Mouse (Mus musculus): ENCODE measurements at regions not wholly inside any gene's neighbourhood (a gene's known extent, or its start where the extent isn't known, plus 50 kb on each side); places are given as distances from the start of the nearest gene placed in this dataset.

- no peaks in the 10 kb centered on the region for H3K9me3 ChIP-seq
- H3K27ac ChIP-seq: no peak overlapping the region
- no peaks in the 10 kb centered on the region for H3K27me3 ChIP-seq (ENCODE audit: insufficient read depth, poor library complexity, severe bottlenecking)
- H3K36me3 ChIP-seq: no peaks in the 10 kb centered on the region
- DNase-seq (ENCODE audit: low spot score): no peak
- no peak overlapping the region for H3K4me3 ChIP-seq
- H3K4me1 ChIP-seq (replicated peaks): no peaks in the 10 kb centered on the region
- WGBS: 92% methylated on average over 2 of the region's 2 CpGs
Measured at GRCm38 (mm10) chr13:83076611-83077010, 427.2 kb upstream of the Mef2c start.

DNA sequence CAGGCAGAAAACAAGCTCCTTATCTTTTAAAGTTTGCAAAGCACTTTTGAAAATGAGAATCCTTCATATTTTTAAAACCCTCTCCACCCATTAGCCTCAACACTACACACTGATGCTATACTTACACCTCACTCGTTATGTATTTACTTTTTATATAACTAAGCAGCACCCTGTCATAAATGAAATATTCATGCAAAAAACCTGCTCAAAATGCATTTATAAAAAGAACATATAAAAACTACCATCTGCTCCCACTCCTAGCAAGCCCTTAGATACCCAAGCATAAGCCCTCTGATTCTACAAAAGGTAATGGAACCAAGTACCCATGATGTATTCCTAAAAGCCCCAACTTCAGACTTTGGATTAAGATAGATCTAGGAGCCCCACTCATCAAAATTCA is 426.7 kb upstream of the Mef2c start:
- no peak for DNase-seq (ENCODE audit: low spot score)
- WGBS: 91% methylated on average over 1 of the region's 1 CpGs
- no peaks in the 10 kb centered on the region for H3K9me3 ChIP-seq

DNA sequence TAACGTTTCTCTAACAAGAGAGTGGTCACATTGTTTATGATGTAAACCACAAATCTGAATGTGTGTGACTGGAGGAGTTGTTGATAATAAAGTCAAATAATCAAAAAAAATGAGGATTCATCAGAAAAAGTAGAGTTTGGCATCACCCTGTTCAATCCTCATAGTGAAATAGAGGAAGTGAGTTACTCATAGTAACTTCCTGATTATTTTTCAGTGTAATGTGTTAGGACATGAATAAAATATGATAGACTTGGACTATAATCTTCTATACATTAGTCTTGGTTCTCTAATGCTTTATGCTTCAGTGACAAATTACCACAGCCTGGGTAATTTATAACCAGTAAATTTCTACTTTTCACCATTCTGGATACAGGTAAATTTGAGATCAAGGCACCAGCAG is 424.5 kb upstream of the Mef2c start:
- Histone ChIP-seq H3K27ac (no peak overlapping the region), H3K9me3 (no peaks in the 10 kb centered on the region), H3K27me3 (ENCODE audit: insufficient read depth, poor library complexity, severe bottlenecking) (no peaks in the 10 kb centered on the region), H3K4me1 (replicated peaks) (no peaks in the 10 kb centered on the region), H3K4me3 (no peak overlapping the region), H3K36me3 (no peaks in the 10 kb centered on the region)
- DNase-seq (ENCODE audit: low spot score): no peak
- WGBS: 81% methylated on average over 1 of the region's 1 CpGs

More for the DNA sequence above, 426.7 kb upstream of the Mef2c start:
- Histone ChIP-seq H3K36me3 (no peaks in the 10 kb centered on the region), H3K4me3 (no peak overlapping the region), H3K4me1 (replicated peaks) (no peaks in the 10 kb centered on the region), H3K27me3 (ENCODE audit: insufficient read depth, poor library complexity, severe bottlenecking) (no peaks in the 10 kb centered on the region), H3K27ac (no peak overlapping the region)

- no peak overlapping the region for H3K4me3 ChIP-seq
- no peaks in the 10 kb centered on the region for H3K27me3 ChIP-seq (ENCODE audit: insufficient read depth, poor library complexity, severe bottlenecking)
- H3K4me1 ChIP-seq (replicated peaks): no peaks in the 10 kb centered on the region
- H3K36me3 ChIP-seq: no peaks in the 10 kb centered on the region
- no peak for DNase-seq (ENCODE audit: low spot score)
- 90% methylated on average over 3 of the region's 3 CpGs for WGBS
- no peak overlapping the region for H3K27ac ChIP-seq
- H3K9me3 ChIP-seq: no peaks in the 10 kb centered on the region
Measured at GRCm38 (mm10) chr13:83084948-83085347, 418.9 kb upstream of the Mef2c start.

GRCm38 (mm10) chr13:83099908-83100307 is 403.9 kb upstream of the Mef2c start:
- DNase-seq (ENCODE audit: low spot score): no peak
- Histone ChIP-seq H3K4me3 (no peak overlapping the region), H3K27me3 (ENCODE audit: insufficient read depth, poor library complexity, severe bottlenecking) (no peaks in the 10 kb centered on the region), H3K27ac (no peak overlapping the region), H3K4me1 (replicated peaks) (no peaks in the 10 kb centered on the region), H3K36me3 (no peaks in the 10 kb centered on the region), H3K9me3 (no peaks in the 10 kb centered on the region)
- 82% methylated on average over 1 of the region's 1 CpGs for WGBS

- DNase-seq (ENCODE audit: low spot score): no peak
- H3K27me3 ChIP-seq (ENCODE audit: insufficient read depth, poor library complexity, severe bottlenecking): no peaks in the 10 kb centered on the region
- H3K27ac ChIP-seq: no peak overlapping the region
- WGBS: 89% methylated on average over 3 of the region's 3 CpGs
- H3K36me3 ChIP-seq: no peaks in the 10 kb centered on the region
- no peak overlapping the region for H3K4me3 ChIP-seq
- no peaks in the 10 kb centered on the region for H3K9me3 ChIP-seq
- peaks cover 20% of the 10 kb centered on the region for H3K4me1 ChIP-seq (replicated peaks)
Measured at GRCm38 (mm10) chr13:83110610-83111009, 393.2 kb upstream of the Mef2c start.

- Histone ChIP-seq H3K27ac (peak overlapping the region; percentile 9; the same call in 1 of the 2 replicates), H3K4me3 (no peak overlapping the region), H3K27me3 (ENCODE audit: insufficient read depth, poor library complexity, severe bottlenecking) (no peaks in the 10 kb centered on the region), H3K36me3 (no peaks in the 10 kb centered on the region), H3K4me1 (replicated peaks) (peaks cover 20% of the 10 kb centered on the region), H3K9me3 (no peaks in the 10 kb centered on the region)
- DNase-seq (ENCODE audit: low spot score): peak; percentile 59
- WGBS: 10% methylated on average over 2 of the region's 2 CpGs
Measured at GRCm38 (mm10) chr13:83111503-83111902, 392.3 kb upstream of the Mef2c start.

DNA sequence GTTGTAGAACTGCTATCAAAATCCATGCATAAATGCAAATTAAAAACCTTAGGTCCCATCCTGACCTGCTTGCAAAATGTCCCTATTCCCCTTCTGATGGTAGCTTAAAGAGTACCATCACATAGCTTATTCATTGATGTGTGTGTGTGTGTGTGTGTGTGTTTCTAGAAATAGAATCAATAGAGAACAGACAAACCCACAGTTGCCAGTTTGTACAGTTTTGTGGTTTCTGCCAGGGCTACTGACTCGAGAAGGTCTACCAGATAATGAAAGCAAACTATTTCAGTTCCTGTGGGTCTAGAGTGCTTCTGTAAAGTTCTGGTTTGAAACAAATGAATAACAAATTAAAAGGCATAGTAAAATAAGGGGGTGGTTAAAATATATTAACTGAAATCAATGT is 391.5 kb upstream of the Mef2c start:
- Histone ChIP-seq H3K27me3 (ENCODE audit: insufficient read depth, poor library complexity, severe bottlenecking) (no peaks in the 10 kb centered on the region), H3K36me3 (no peaks in the 10 kb centered on the region), H3K27ac (0 out of 2 replicates have a peak overlapping the region, but pooled peaks have one; percentile 9), H3K4me1 (replicated peaks) (peaks cover 20% of the 10 kb centered on the region), H3K9me3 (no peaks in the 10 kb centered on the region), H3K4me3 (no peak overlapping the region)
- no peak for DNase-seq (ENCODE audit: low spot score)
- 64% methylated on average over 1 of the region's 1 CpGs for WGBS

- Histone ChIP-seq H3K4me3 (no peak overlapping the region), H3K9me3 (no peaks in the 10 kb centered on the region), H3K27ac (no peak overlapping the region), H3K27me3 (ENCODE audit: insufficient read depth, poor library complexity, severe bottlenecking) (no peaks in the 10 kb centered on the region), H3K36me3 (no peaks in the 10 kb centered on the region), H3K4me1 (replicated peaks) (peaks cover 20% of the 10 kb centered on the region)
- WGBS: 78% methylated on average over 5 of the region's 5 CpGs
- no peak for DNase-seq (ENCODE audit: low spot score)
Measured at GRCm38 (mm10) chr13:83112741-83113140, 391.1 kb upstream of the Mef2c start.

DNA sequence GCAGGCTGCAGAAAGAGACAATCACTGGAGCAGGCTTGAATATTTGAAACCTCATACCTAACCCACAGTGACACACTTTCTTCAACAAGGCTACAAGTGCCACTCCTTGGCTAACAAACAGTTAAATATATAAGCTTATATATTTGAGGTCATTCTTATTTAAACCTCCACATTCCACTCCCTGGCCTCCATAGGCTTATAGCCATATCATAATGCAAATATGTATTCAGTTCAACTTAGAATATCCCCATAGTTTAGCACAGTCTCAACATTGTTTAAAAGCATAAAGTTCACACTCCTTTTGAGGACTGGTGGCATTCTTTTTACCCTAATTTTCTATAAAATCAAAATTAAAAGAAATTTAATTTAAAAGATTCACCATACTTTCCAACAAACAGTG is 390.0 kb upstream of the Mef2c start:
- Histone ChIP-seq H3K4me1 (replicated peaks) (peaks cover 20% of the 10 kb centered on the region), H3K4me3 (no peak overlapping the region), H3K9me3 (no peaks in the 10 kb centered on the region), H3K27me3 (ENCODE audit: insufficient read depth, poor library complexity, severe bottlenecking) (no peaks in the 10 kb centered on the region), H3K36me3 (no peaks in the 10 kb centered on the region), H3K27ac (no peak overlapping the region)
- DNase-seq (ENCODE audit: low spot score): no peak

GRCm38 (mm10) chr13:83114401-83114800 is 389.4 kb upstream of the Mef2c start:
- Histone ChIP-seq H3K27me3 (ENCODE audit: insufficient read depth, poor library complexity, severe bottlenecking) (no peaks in the 10 kb centered on the region), H3K27ac (no peak overlapping the region), H3K9me3 (no peaks in the 10 kb centered on the region), H3K4me1 (replicated peaks) (peaks cover 20% of the 10 kb centered on the region), H3K36me3 (no peaks in the 10 kb centered on the region), H3K4me3 (no peak overlapping the region)
- no peak for DNase-seq (ENCODE audit: low spot score)
- whole genome bisulfite sequencing: 83% methylated on average over 2 of the region's 2 CpGs

DNA sequence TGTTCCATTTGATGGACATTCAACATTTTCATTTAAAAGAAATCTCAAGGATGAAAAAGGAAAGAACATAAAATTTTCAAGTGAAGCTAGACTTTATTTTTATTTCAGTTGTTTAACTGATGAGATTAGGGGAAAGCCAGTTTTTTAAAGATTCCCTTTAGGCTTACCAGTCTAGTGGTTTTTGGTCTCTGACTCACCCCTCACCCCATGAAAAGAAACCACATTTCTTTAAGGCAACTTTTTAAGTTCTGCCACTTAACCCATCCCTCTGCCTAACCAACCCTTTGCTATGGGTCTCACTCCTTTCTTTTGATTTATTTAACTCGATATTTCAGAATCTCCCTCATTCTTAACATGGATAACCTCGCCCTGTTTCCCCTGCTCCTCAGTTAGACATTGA is 388.1 kb upstream of the Mef2c start:
- 91% methylated on average over 2 of the region's 2 CpGs for WGBS
- H3K36me3 ChIP-seq: no peaks in the 10 kb centered on the region

GRCm38 (mm10) chr13:83120343-83120742 is 383.5 kb upstream of the Mef2c start:
- peaks cover 6% of the 10 kb centered on the region; the same call in 1 of the 2 replicates for H3K4me1 ChIP-seq (replicated peaks)
- whole genome bisulfite sequencing: 47% methylated on average over 4 of the region's 4 CpGs
- no peaks in the 10 kb centered on the region for H3K9me3 ChIP-seq
- DNase-seq (ENCODE audit: low spot score): peak; percentile 4
- H3K36me3 ChIP-seq: no peaks in the 10 kb centered on the region
- no peak overlapping the region for H3K4me3 ChIP-seq
- H3K27ac ChIP-seq: no peak overlapping the region
- H3K27me3 ChIP-seq (ENCODE audit: insufficient read depth, poor library complexity, severe bottlenecking): no peaks in the 10 kb centered on the region

More for the DNA sequence above, 388.1 kb upstream of the Mef2c start:
- Histone ChIP-seq H3K27me3 (ENCODE audit: insufficient read depth, poor library complexity, severe bottlenecking) (no peaks in the 10 kb centered on the region), H3K4me1 (replicated peaks) (peaks cover 23% of the 10 kb centered on the region), H3K9me3 (no peaks in the 10 kb centered on the region), H3K4me3 (no peak overlapping the region), H3K27ac (no peak overlapping the region)
- DNase-seq (ENCODE audit: low spot score): no peak

GRCm38 (mm10) chr13:83123596-83123995 is 380.2 kb upstream of the Mef2c start:
- Histone ChIP-seq H3K9me3 (no peaks in the 10 kb centered on the region), H3K4me3 (no peak overlapping the region), H3K27ac (no peak overlapping the region), H3K36me3 (no peaks in the 10 kb centered on the region), H3K4me1 (replicated peaks) (peaks cover 6% of the 10 kb centered on the region; the same call in 1 of the 2 replicates), H3K27me3 (ENCODE audit: insufficient read depth, poor library complexity, severe bottlenecking) (no peaks in the 10 kb centered on the region)
- no peak for DNase-seq (ENCODE audit: low spot score)
